Mouse (Mus musculus) left cerebral cortex, adult 9 months (tissue): ENCODE results near the gene Trim28.

Source experiments
- DNase-seq, 2 experiments: peaks; one replicate each; pipeline ENCODE4 v3.0.0; 2022; ENCODE audit warnings: low spot score in 2 of 2

Trim28 gene

DNA sequence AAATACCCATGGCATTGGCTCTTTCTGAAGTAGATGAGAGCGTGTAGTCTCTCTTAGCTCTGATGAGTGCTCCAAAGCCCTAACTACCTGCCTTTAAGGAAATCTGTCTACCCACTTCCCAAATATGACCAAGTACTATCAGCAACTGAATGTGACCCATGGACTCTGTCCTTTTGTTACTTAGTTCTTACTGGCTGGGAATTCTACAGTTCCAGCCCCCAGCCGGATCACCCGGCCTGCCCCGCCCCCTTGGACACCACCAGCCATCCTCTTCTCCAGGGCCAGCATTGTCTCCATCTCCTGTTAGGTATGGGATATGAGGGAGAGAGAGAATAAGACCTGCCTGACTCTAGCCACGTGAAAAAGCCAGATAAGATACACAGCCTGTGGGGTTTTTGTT is 861 bp upstream of the Trim28 start, which contains the start of gene Slc27a5:
Gene Slc27a5 (minus strand): TSS at position 140 of the 400 bp plus-strand sequence.
- DNase-seq, result no peak

DNA sequence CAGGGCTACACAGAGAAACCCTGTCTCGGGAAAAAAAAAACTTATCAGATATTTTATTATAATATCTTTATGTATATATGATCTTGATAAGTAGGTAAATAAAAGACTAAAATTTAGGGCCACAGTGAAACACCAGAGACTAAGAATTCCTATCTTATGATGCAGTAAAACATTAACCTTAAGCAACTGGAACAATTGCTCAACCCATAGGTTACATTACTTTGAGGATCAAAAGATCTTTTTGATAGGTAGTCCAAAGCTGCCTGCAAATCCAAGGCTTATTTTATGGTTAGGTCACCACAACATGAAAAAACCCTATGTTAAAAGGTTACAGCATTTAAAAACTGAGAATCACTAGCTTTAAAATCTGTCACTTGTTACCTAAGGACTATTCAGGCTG is 2.7 kb downstream of the Trim28 start:
- no peak for DNase-seq

DNA sequence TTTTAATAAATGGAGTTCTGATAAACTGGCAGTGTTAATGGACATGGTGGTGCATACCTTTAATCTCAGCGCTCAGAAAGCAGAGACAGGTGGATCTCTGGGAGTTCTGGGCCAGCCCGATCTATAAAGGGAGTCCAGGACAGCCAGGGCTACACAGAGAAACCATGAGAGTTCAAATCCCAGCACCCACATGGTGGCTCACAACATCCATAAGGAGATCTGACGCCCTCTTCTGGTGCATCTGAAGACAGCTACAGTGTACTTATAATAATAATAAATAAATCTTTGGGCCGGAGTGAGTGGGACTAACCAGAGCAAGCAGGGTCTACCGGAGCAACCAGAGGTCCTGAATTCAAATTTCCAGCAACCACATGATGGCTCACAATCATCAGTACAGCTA is 4.5 kb downstream of the Trim28 start:
- no peak for DNase-seq

DNA sequence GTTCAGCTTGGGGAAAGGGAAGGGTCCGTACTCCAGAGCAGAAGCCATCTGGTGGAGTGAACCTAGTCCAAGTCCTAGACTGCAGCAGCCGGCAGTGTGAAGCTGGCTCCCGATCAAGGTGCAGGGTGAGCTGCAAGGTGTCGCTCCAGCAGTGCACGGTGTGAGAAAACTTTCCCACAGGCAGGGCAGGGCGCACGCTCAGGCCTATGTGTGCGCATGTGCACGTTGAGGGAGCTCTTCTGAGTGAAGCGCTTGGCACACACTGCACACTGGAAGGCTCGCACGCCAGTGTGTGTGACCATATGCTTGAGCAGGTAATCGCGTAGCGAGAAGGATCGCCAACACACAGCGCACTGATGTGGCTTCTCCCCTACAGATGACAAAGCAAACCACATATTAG is 7.1 kb downstream of the Trim28 start:
- DNase-seq, result no peak

DNA sequence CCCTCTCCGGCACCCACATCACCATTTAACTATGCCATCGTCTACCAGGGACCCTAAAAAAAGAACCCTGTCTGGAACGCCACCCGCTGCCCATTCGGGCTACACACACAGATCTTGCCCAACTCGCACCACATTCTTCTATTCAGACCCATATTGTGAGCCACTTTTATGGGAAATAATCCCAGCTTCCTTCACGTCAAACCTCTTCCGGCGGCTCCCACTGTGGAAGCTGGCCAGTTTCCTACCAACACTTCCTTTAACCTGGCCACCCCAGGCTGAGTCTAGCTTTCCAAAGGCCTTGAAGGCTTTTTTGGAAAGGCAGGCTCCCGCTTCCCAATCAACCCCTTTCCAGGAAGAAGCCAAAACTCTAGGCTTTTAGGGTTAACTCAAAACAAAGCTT is 7.6 kb downstream of the Trim28 start:
- DNase-seq, result no peak

DNA sequence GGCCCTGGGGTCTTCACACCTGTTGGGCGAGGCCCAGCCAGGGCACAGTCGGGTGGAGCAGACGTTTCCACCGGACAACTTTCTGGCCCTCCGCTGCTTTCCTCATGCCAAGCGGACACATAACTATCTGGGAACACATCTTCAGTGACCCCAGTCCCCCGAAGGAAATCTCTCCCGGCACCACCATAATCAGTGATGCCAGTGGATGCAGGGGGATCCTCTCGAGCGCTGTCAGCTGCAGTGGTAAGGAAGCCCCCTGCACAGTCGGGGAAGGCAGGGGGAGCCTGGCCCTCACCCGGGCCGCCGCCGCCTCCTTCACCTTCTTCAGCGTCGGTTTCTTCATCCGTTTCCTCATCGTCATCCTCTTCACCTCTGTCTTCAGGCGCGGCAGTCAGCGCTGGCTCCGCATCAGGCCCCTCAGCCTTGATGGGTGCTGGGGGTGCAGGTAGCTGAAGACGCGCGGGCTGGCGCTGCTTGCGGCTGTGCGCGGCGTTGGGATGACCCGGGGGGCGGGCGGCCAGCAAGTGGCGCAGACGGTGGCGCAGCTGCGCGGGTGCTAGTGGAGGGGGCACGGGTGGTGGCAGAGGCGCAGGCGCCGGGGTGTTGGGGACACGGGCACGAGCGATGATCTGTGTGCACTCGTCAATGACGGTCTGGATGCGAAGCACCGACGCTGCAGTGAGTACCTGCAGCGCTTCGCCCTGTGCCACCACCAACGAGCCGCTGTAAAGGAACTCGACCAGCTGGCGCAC is 8.6 kb downstream of the Trim28 start:
- no peak for DNase-seq

DNA sequence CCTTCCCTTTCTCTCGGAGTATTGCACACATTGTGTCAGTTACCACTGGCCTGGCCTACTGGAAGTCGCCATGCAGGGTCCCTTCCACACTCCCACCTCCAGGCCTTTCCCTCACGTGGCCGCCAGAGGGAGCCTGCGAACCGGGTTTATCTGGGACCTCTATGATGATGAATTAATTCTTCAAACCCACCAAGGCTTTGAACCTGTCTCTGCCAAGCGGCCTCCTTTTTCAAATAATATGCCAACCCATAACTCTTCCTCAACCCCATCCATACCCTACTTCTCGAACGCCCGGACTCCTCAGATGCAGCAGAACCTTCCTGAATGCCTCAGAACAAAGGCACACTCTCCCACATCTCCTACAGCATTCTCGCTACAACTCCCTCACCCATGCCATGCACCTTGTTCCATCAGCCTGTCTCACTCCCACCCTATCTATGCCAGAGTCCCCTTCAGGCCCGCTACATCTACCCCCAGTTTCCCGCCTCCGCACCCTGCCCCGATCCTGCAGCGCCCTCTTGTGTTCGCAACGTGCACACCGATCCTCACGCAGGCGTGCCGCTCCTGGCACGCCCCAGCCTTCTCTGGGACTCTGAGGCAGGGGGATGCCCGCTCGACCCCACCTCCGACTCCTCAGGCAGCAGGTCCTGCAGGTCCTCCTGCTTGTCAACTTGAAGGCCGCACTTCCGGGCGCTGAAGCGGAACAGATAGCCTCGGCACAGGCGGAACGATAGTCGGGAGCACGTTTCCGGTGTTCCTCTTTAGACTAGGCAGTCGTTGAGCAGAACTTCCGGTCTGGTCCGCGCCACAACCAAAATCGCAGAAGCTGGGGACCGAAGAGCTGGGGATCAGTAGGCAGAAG is 10.5 kb downstream of the Trim28 start:
- peak; percentile 84 to 96 for DNase-seq

DNA sequence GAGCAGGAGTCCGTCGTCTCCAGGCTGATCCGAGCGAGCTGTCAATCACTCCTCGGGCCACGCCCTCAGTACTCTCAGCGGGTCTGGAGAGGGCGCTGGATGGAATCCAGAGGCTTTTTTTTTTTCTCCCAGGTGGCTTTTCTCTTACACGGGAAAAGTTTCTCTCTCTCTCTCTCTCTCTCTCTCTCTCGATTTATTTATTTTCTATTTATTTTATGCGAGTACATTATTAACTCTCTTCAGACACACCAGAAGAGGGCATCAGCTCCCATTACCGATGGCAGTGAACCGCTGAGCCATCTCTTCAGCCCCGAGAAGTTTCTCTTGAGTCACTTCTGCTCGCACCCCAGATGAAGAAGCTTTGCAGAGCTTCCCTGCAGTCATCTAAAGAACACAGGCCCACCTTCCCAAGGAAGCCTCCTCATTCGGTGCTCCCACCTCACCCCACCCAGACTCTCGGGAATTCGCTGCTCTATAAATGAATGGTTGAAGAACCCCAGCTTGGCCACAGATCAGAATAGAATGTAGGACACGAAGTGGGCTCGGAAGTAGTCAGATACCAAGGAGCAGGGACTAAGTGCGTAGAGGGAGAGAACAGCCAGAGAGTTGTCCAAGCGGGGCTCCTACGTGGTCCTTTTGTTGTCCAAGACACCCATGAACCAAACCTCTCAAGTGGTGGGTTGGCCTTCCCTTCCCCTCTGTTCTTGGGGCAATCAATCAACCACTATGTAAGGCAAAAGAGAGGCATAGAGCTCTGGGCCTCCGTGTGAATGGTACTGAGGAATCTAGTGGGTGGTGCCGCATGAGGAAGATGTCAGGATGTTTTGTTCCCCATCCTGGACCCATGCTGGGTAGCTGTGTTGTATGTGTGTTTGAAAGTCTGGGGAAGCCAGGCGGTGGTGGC is 11.3 kb downstream of the Trim28 start, which contains the start of gene Zbtb45:
Gene Zbtb45 (minus strand): TSS at position 30 of the 904 bp plus-strand sequence.
- DNase-seq, result no peak

DNA sequence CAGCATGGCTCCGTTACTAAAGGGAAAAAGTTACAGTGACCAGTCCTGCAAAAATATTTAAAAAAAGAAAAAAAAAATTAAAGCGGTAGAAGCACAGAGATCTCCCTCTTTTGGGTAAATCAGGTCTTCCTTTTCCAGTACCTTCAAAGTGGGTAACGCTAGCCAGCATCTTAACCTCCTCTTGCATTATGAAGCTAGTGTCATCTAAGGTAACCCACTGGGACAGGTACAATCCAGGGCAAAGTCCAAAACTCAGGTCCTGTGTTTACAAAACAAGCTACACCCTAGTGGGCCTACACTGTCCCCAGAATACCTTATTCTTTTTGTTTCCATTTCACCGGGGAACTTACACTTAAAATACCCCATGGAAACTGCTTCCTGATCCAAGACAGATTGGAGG is 14.8 kb downstream of the Trim28 start:
- no peak for DNase-seq

DNA sequence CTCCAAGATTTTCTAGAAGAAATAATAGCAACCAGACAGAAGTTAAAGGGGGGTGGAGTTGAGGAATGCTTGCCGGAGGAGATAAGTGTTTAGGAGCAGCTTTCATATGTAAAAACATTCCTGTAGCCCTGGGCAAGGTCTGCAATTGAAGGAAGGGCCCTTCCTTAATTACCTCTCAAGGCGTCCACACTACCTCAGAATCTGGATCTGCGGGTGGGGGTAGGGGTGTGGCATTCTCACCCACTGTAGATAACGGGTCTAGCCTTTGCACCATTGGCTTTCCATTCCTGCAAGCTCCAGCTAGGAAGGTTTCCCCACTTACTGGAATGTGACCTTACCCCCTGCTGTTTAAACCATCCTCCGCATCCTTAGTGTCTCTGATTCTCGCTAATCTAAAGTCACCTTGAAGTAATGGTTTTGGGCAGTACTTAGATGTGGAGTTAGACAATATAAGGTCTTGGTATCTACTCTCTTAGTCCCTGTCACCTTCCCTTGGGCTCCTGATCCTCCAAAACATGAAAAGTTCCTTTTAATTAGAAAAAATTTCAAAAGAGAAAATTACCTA is 15.4 kb downstream of the Trim28 start:
- no peak for DNase-seq

DNA sequence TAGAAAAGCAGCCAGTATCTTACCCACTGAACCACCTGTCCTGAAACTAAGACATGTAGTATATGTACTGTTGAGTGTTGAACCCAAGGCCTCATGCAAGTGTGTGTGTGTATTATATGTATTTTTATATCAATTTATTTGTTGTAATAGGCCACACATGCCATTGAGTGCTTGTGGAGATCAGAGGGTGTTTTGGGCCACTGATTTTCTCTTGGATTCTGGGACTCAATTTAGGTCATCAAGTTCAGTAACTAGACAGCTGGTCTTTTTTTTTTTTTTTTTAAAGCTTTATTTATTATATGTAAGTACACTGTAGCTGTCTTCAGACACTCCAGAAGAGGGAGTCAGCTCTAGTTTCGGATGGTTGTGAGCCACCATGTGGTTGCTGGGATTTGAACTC is 16.3 kb downstream of the Trim28 start:
- DNase-seq, result no peak

DNA sequence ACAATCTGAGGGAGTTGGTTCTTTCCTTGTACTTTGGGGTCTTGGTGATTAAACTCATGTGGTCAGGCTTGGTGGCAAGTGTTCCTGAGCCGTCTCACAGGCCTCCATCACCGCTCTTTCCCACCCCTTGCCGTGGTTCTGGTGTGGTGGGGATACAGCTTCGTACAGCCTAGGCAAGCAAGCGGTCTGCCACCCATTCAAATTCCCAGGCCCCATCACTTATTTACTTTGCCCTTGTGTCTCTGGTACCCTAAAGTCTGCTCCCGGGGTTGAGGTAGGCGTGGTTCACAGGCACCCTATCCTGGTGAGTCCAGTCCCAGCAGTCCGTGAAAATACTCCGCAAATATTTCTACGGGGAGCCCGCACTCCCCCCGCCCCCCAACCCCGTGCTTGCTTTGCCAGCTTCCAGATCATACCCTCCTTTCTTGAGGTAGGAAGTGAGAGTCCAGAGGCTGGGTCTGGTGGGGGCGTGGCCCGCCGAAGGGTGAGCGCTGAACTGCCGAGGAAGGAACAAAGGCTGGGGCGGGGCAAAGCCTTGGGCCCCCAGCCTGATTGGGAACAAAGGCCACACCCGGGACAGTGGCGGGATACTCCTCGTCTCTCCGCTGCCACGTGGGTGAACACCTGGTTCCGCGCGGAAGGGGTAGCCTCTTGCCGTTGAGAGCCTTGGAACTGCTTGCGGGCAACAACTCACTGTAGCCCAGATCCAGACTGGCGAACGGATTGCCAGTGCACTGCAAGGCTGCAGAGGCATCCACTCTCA is 24.0 kb downstream of the Trim28 start:
- DNase-seq, result no peak

DNA sequence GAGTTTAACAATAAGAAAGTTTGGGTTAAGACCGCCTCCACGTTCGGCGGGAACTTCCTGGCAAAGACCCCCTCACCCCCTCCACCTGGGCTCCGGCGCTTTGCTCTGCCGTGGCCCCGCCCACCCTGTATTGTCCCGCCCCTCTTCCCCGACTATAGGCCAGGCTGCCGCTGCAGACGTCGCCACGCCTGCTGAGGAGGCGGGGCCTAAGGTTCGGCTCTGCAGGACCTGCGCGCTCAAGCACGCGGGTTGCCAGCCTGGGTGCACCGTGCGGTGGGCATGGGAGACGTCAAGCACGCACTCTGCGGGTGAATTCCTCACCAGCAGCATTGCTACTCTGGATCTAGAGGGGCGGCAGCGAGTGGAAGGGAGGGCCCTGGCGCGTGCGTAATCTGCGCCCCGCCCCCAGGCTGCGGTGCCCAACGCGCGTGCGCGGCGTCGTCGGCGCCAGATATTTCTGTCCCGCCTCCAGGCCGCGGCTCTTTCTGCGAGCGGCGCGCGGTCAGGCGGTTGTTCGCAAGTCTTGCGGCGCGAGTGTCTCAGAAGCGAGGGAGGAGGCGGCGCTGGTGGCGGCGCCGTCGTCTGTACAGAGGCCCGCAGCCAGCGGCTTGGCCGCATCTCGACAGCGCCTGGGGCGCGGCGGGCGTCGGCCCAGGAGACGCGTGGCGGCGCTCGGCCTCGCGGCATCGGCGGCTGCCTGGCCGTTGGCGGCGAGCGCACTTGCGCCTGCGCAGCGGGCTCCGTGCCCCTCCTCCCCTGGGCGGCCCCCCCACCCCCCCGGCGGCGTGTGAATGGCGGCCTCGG is 25.2 kb downstream of the Trim28 start:
- peak; percentile 89 to 94 for DNase-seq

DNA sequence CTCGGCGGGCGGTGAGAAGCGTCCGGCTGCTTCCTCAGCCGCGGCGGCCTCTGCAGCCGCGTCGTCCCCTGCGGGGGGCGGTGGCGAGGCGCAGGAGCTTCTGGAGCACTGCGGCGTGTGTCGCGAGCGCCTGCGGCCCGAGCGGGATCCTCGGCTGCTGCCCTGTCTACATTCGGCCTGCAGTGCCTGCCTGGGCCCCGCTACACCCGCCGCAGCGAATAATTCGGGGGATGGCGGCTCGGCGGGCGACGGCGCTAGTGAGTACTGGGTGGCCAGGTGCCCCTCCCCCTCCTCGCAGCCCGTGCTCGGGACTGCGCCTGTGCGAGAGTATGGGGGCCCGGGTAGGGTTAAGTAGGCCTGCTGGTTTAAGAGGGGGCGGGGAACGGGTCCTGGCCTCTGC is 25.9 kb downstream of the Trim28 start:
- peak in 1 of 2 experiments; percentile 81 for DNase-seq

DNA sequence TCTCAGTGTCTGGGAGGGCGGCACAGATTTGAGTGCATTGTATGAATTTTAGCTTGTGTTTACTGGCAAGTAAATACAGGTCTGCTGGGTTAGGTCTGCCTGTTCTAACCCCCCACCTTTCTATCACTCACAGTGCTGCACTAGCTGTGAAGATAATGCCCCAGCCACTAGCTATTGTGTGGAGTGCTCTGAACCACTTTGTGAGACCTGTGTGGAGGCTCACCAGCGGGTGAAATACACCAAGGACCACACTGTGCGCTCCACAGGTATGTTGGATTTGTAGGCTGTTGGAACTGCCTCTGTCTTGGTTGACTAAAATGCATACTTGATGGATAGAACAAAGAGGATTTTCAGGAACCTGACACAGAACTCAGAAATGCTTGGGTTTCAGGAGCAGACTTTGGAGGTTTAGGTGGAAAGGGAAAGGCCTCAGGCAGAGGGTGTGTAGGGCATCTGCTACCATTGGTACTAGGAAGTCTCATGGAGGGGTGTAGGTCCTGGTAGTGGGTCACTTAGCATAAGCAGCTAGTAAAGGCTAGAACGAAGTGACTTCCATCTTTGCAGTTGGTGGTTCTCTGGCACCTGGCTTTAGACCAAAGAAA is 26.7 kb downstream of the Trim28 start:
- DNase-seq, result no peak

DNA sequence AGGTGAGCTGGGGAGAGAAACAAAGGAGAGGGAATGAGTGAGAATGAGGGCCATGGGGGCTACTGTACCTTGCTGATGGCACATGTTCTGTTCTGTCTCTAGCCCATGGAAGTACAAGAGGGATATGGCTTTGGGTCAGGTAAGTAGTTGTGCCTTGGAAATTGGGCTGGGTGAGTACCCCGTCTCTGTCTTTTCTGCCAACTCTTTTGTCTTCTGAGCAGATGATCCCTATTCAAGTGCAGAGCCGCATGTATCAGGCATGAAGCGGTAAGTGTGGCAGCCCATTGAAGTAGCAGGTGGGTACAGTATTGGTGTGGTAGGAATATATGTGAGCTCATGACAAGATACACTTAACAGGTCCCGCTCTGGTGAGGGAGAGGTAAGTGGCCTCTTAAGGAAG is 30.1 kb downstream of the Trim28 start:
- DNase-seq, result no peak

DNA sequence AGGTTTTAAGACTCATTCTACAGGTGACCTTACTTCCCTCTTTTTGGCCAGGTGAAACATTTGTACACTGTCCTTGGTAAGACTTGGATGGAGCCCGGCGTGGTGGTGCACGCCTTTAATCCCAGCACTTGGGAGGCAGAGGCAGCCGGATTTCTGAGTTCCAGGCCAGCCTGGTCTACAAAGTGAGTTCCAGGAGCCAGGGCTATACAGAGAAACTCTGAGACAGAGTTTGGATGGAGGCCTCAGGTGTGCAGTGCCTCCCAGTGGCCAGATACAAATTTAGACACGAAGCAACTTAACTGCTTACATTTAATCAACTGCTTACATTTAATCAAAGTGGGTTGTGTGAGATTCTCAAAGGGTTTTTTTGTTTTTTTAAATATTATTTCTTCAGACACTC is 32.2 kb downstream of the Trim28 start:
- no peak for DNase-seq

DNA sequence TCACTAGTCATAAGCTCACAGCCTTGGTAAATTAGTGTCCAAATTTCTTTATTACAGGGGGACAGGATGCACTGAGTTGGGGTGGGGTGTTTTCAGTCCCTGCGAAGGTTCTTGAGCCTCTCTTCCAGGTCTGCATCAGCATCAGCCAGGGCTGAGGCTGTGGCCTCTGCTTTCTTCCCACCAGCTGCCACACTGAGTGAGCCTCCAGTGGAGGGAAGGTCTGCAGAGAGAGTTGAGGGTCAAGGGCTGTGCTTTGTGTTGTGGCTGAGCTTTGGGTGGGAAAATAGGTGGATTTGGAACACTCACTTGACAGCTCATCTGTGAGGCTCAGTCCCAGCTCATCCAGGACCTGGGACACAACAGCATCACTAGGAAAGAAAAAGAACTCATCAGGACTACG is 33.1 kb downstream of the Trim28 start:
- no peak for DNase-seq

DNA sequence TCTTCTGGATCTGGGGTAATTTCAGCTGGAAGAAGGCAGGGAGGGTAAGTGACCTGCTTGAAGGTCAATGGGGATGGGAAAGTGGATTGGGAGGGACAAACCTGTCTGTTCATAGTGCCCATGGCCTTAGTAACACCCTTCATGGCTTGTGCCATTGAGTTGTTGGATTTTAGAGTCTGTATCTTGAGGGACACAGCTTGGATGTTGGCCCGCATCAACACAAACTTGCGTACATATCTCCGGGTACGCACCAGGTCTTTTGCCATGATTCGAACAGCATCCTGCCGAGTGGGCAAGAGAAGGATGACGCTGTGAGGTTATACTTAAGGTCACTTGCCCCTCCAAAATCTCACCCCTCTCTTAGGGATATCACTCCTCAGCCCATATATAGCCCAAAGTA is 33.6 kb downstream of the Trim28 start:
- DNase-seq, result no peak
